Mouse (Mus musculus) liver, embryonic 11.5 days (tissue): ENCODE data around the gene Gm10256. TPM values are rescaled to one million over a fixed set of nuclear protein-coding genes. Genes with fewer than 3 reads are reported as not detected.
"Not testable (repeated sequence)": the region's sequence is repeated elsewhere in the genome, so short reads cannot be mapped to it uniquely, and the experiment has no call there.

ENCODE experiments used
- ATAC-seq: fragments of 200-750 bp; cut with Nextera tagmentation; replicated peaks from 2 replicates; pipeline ENCODE4 v1.8.0; 2017; ENCODE audit warnings: moderate number of reproducible peaks, mild to moderate bottlenecking, moderate TSS enrichment, moderate library complexity; ENCODE audit not compliant: low FRiP score
- DNase-seq: peaks from one replicate; pipeline ENCODE4 v3.0.0-alpha.2; 2017; ENCODE audit warnings: low spot score
- H3K27ac ChIP-seq: fragments of 300-500 bp; sonication (generic); 2 replicates; pipeline ENCODE4 v1.5.1; 2014; ENCODE audit warnings: mild to moderate bottlenecking, low read depth, low read length, control low read depth
- H3K27me3 ChIP-seq: fragments of 300-500 bp; sonication (generic); replicated peaks from 2 replicates; pipeline ENCODE4 v1.6.1; 2014; ENCODE audit warnings: low read length, mixed read lengths; ENCODE audit not compliant: control insufficient read depth, insufficient read depth
- H3K36me3 ChIP-seq: fragments of 300-500 bp; sonication (generic); 2 replicates; pipeline ENCODE4 v1.6.1; 2014; ENCODE audit warnings: mild to moderate bottlenecking, low read length, moderate library complexity, mixed read lengths; ENCODE audit not compliant: control insufficient read depth, insufficient read depth
- H3K4me1 ChIP-seq: fragments of 300-500 bp; sonication (generic); replicated peaks from 2 replicates; pipeline ENCODE4 v1.6.1; 2014; ENCODE audit warnings: low read length, mixed read lengths; ENCODE audit not compliant: control insufficient read depth, insufficient read depth
- H3K4me2 ChIP-seq: fragments of 300-500 bp; sonication (generic); 2 replicates; pipeline ENCODE4 v1.6.1; 2014; ENCODE audit warnings: mild to moderate bottlenecking, control low read depth, moderate library complexity
- H3K4me3 ChIP-seq: fragments of 300-500 bp; sonication (generic); 2 replicates; pipeline ENCODE4 v1.5.1; 2014; ENCODE audit warnings: low read depth, low read length, control low read depth
- H3K9ac ChIP-seq: fragments of 300-500 bp; sonication (generic); 2 replicates; pipeline ENCODE4 v1.6.1; 2014; ENCODE audit warnings: low read depth, low read length, control low read depth
- H3K9me3 ChIP-seq: fragments of 300-500 bp; sonication (generic); 2 replicates; pipeline ENCODE4 v1.6.1; 2016; ENCODE audit warnings: low read length, inconsistent platforms, mixed read lengths; ENCODE audit not compliant: control insufficient read depth
- WGBS: fragments of 180-500 bp; shearing (Covaris S2); extraction: QIAGEN DNeasy Blood & Tissue Kit; methylation state at CpG from one replicate; pipeline ENCODE4 v1.1.7; 2014; 5-methylcytosine and 5-hydroxymethylcytosine counted together
- polyA plus RNA-seq: library from polyadenylated mRNA; unstranded; fragments of >200 nt; fragmentation: Nextera tagmentation; extraction: Ambion mirVana; gene quantifications from 2 replicates; pipeline ENCODE4 v1.2.1, GENCODE M21; 2014

Gm10256 gene
- polyA plus RNA-seq: not detected in 2 replicates

DNA sequence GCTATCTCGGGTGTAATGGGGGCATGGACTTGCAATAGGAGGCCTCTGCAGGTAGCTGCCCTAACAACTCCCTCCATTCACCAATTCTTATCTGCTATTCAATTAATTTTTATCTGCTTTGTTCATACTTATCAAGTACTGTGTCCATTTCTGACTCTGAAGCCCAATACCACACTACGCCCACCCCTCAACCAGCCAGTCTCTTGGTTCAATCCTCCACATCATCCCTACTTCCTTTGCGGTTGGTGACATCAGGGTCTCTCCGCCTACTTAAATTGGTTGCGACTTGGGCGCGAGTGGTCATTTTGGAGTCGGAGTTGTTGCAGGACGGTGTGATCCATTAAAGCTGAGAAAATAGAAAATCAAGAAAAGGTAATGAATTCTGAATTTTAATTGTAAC is at the start of gene Gm10256, which contains the start of gene Rbmy:
Gene Gm10256, plus strand, starts transcription at position 320 of the 400 bp plus-strand sequence.
Gene Rbmy, plus strand, starts transcription at position 301 of the 400 bp plus-strand sequence.
- WGBS: no CpG with 5 or more reads among the region's 9 CpGs
- not testable (repeated sequence) for DNase-seq, H3K9me3 ChIP-seq, H3K36me3 ChIP-seq, H3K9ac ChIP-seq, ATAC-seq, H3K27me3 ChIP-seq, H3K27ac ChIP-seq, H3K4me3 ChIP-seq, H3K4me2 ChIP-seq, H3K4me1 ChIP-seq

DNA sequence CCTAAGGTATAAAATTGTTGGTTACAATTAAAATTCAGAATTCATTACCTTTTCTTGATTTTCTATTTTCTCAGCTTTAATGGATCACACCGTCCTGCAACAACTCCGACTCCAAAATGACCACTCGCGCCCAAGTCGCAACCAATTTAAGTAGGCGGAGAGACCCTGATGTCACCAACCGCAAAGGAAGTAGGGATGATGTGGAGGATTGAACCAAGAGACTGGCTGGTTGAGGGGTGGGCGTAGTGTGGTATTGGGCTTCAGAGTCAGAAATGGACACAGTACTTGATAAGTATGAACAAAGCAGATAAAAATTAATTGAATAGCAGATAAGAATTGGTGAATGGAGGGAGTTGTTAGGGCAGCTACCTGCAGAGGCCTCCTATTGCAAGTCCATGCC is 34.4 kb upstream of the Gm10256 start, which contains the start of gene Gm4064:
Gene Gm4064, minus strand, starts transcription at position 101 of the 400 bp plus-strand sequence.
- H3K4me3 ChIP-seq, H3K27me3 ChIP-seq, H3K36me3 ChIP-seq, H3K27ac ChIP-seq, H3K9me3 ChIP-seq, H3K9ac ChIP-seq, DNase-seq, ATAC-seq, H3K4me1 ChIP-seq, H3K4me2 ChIP-seq: not testable (repeated sequence)
- no CpG with 5 or more reads among the region's 8 CpGs for WGBS

DNA sequence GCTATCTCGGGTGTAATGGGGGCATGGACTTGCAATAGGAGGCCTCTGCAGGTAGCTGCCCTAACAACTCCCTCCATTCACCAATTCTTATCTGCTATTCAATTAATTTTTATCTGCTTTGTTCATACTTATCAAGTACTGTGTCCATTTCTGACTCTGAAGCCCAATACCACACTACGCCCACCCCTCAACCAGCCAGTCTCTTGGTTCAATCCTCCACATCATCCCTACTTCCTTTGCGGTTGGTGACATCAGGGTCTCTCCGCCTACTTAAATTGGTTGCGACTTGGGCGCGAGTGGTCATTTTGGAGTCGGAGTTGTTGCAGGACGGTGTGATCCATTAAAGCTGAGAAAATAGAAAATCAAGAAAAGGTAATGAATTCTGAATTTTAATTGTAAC is 70.2 kb downstream of the Gm10256 start, which contains the start of gene Gm10352:
Gene Gm10352, plus strand, starts transcription at position 301 of the 400 bp plus-strand sequence.
- H3K36me3 ChIP-seq, ATAC-seq, H3K27me3 ChIP-seq, H3K4me1 ChIP-seq, DNase-seq, H3K9me3 ChIP-seq, H3K4me3 ChIP-seq, H3K4me2 ChIP-seq, H3K9ac ChIP-seq, H3K27ac ChIP-seq: not testable (repeated sequence)
- WGBS: no CpG with 5 or more reads among the region's 9 CpGs

Other genes with a start within 250 kb of the Gm10256 start
- gene H2al2c, start 231.6 kb upstream of the Gm10256 start, polyA plus RNA-seq: not detected in 2 replicates
- not detected in 2 replicates for gene Sry, start 167.0 kb upstream of the Gm10256 start, polyA plus RNA-seq
- not detected in 2 replicates for gene H2al2b, start 110.0 kb upstream of the Gm10256 start, polyA plus RNA-seq
- gene Gm4064, start 34.5 kb upstream of the Gm10256 start, polyA plus RNA-seq: not detected in 2 replicates
- not detected in 2 replicates for gene Rbmy, start within 50 bp of the Gm10256 start, polyA plus RNA-seq
- gene Gm10352, start 70.3 kb downstream of the Gm10256 start, polyA plus RNA-seq: not detected in 2 replicates
- gene Gm29289, start 101.9 kb downstream of the Gm10256 start, polyA plus RNA-seq: not detected in 2 replicates